Mouse (Mus musculus) CH12.LX (cell line): ENCODE measurements around the gene Cep57l1. TPM values are rescaled to one million over a fixed set of nuclear protein-coding genes. Genes with fewer than 3 reads are reported as not detected.

Source experiments
- DNase-seq: peaks from one replicate; pipeline ENCODE4 v3.0.0-alpha.2; 2013; ENCODE audit errors: extremely low read depth
- H3K27ac ChIP-seq: 2 replicates; pipeline ENCODE4 v1.5.1; 2012; ENCODE audit warnings: low read depth, mild to moderate bottlenecking, control low read depth, moderate library complexity; ENCODE audit not compliant: insufficient read depth
- H3K27me3 ChIP-seq: replicated peaks from 2 replicates; pipeline ENCODE3; 2012; ENCODE audit warnings: inconsistent platforms
- H3K36me3 ChIP-seq, 2 experiments: replicated peaks in 1 of 2; 2 replicates each; pipeline versions ENCODE3 to v1.6.1; 2012; ENCODE audit warnings: inconsistent platforms in 1 of 2, low read length in 1 of 2, mild to moderate bottlenecking in 1 of 2, mixed read lengths in 1 of 2, moderate library complexity in 1 of 2; ENCODE audit not compliant: control insufficient read depth in 1 of 2, insufficient read depth in 1 of 2
- H3K4me1 ChIP-seq, 2 experiments: 2 replicates each; pipeline ENCODE4 v1.6.1; 2012; ENCODE audit warnings: inconsistent platforms in 1 of 2, moderate library complexity in 1 of 2; ENCODE audit not compliant: insufficient read depth in 2 of 2, control insufficient read depth in 1 of 2
- H3K4me2 ChIP-seq: 2 replicates; pipeline ENCODE4 v1.6.1; 2012; ENCODE audit warnings: low read depth, mild to moderate bottlenecking, control low read depth; ENCODE audit not compliant: poor library complexity, insufficient read depth, severe bottlenecking
- H3K4me3 ChIP-seq, 3 experiments: fragments of 150-350 bp in 1 of 3; sonication (generic) in 1 of 3; replicated peaks in 1 of 3; 2 replicates each; pipeline versions ENCODE3 to v1.5.1; 2011 to 2012; ENCODE audit warnings: low read depth in 2 of 3, low read length in 2 of 3, mild to moderate bottlenecking in 2 of 3, moderate library complexity in 2 of 3, control low read depth in 1 of 3, improper control_type of control experiment in 1 of 3, inconsistent platforms in 1 of 3, mixed read lengths in 1 of 3; ENCODE audit not compliant: poor library complexity in 1 of 3
- H3K79me2 ChIP-seq: replicated peaks from 2 replicates; pipeline ENCODE4 v1.6.1; 2012; ENCODE audit warnings: mild to moderate bottlenecking, moderate library complexity; ENCODE audit not compliant: control insufficient read depth, poor library complexity, insufficient read depth, severe bottlenecking; ENCODE audit errors: extremely low read depth
- H3K9ac ChIP-seq: 2 replicates; pipeline ENCODE4 v1.6.1; 2012; ENCODE audit warnings: low read depth, mild to moderate bottlenecking, control low read depth, moderate library complexity; ENCODE audit not compliant: insufficient read depth
- H3K9me3 ChIP-seq: replicated peaks from 2 replicates; pipeline ENCODE3; 2012; ENCODE audit warnings: low read length, inconsistent platforms, mixed read lengths
- BHLHE40 ChIP-seq: IDR thresholded peaks from 2 replicates; pipeline ENCODE4 v1.6.1; 2011; ENCODE audit warnings: mild to moderate bottlenecking, low read depth, low read length, improper control_type of control experiment
- CHD2 ChIP-seq: IDR thresholded peaks from 2 replicates; pipeline ENCODE4 v1.6.1; 2011; ENCODE audit warnings: low read length, improper control_type of control experiment
- CTCF ChIP-seq, 2 experiments: IDR thresholded peaks in 1 of 2; conservative IDR thresholded peaks in 1 of 2; 2 replicates each; pipeline ENCODE4 v1.5.1; 2011 to 2012; ENCODE audit warnings: low read depth in 2 of 2, low read length in 2 of 2, improper control_type of control experiment in 1 of 2, inconsistent platforms in 1 of 2, mild to moderate bottlenecking in 1 of 2, moderate library complexity in 1 of 2
- E2F4 ChIP-seq: IDR thresholded peaks from 2 replicates; pipeline ENCODE4 v1.6.1; 2011; ENCODE audit warnings: low read depth, low read length, improper control_type of control experiment; ENCODE audit not compliant: insufficient replicate concordance
- EP300 ChIP-seq: IDR thresholded peaks from 2 replicates; pipeline ENCODE4 v1.6.1; 2011; ENCODE audit warnings: low read length, improper control_type of control experiment
- ETS1 ChIP-seq: conservative IDR thresholded peaks from 2 replicates; pipeline ENCODE4 v1.6.1; 2012; ENCODE audit warnings: low read depth, mild to moderate bottlenecking, inconsistent platforms, low read length, improper control_type of control experiment, moderate library complexity
- GABPA ChIP-seq: IDR thresholded peaks from 2 replicates; pipeline ENCODE4 v1.6.1; 2012; ENCODE audit warnings: low read depth, low read length, improper control_type of control experiment, inconsistent platforms; ENCODE audit not compliant: insufficient replicate concordance
- HCFC1 ChIP-seq: IDR thresholded peaks from 2 replicates; pipeline ENCODE4 v1.6.1; 2012; ENCODE audit warnings: low read depth, mild to moderate bottlenecking, inconsistent platforms, low read length, improper control_type of control experiment
- IRF4 ChIP-seq: IDR thresholded peaks from 2 replicates; pipeline ENCODE4 v1.6.1; 2014; ENCODE audit warnings: low read depth, mild to moderate bottlenecking, inconsistent platforms, low read length, improper control_type of control experiment
- MAX ChIP-seq: IDR thresholded peaks from 2 replicates; pipeline ENCODE4 v1.6.1; 2011; ENCODE audit warnings: low read length, improper control_type of control experiment
- NELFE ChIP-seq: IDR thresholded peaks from 2 replicates; pipeline ENCODE4 v1.6.1; 2011; ENCODE audit warnings: low read depth, low read length, improper control_type of control experiment
- PAX5 ChIP-seq: IDR thresholded peaks from 2 replicates; pipeline ENCODE4 v1.6.1; 2012; ENCODE audit warnings: low read length, inconsistent platforms, mixed read lengths
- RCOR1 ChIP-seq: conservative IDR thresholded peaks from 2 replicates; pipeline ENCODE4 v1.6.1; 2012; ENCODE audit warnings: low read depth, mild to moderate bottlenecking, inconsistent platforms, low read length, improper control_type of control experiment
- SMC3 ChIP-seq: IDR thresholded peaks from 2 replicates; pipeline ENCODE4 v1.6.1; 2011; ENCODE audit warnings: low read depth, low read length, improper control_type of control experiment
- UBTF ChIP-seq: IDR thresholded peaks from 2 replicates; pipeline ENCODE4 v1.6.1; 2012; ENCODE audit warnings: low read depth, mild to moderate bottlenecking, inconsistent platforms, low read length, improper control_type of control experiment, moderate library complexity
- USF2 ChIP-seq: conservative IDR thresholded peaks from 2 replicates; pipeline ENCODE4 v1.6.1; 2011; ENCODE audit warnings: low read depth, low read length, improper control_type of control experiment
- ZC3H11A ChIP-seq: IDR thresholded peaks from 2 replicates; pipeline ENCODE4 v1.6.1; 2012; ENCODE audit warnings: low read depth, mild to moderate bottlenecking, inconsistent platforms, low read length, improper control_type of control experiment
- ZNF384 ChIP-seq: IDR thresholded peaks from 2 replicates; pipeline ENCODE4 v1.6.1; 2012; ENCODE audit warnings: low read depth, low read length, improper control_type of control experiment, inconsistent platforms
- dilution Hi-C: fragments of 300-500 bp; cut with MboI; formaldehyde crosslinking; loops from 2 replicates; pipeline ENCODE4 v1.14.3; 2020; ENCODE audit warnings: low sequenced_read_pairs; ENCODE audit not compliant: extremely low pct_unique_long_range_greater_than_20kb, extremely low pct_ligation_motif_present
- in situ Hi-C: fragments of 300-500 bp; cut with MboI; formaldehyde crosslinking; loops from 3 replicates; pipeline ENCODE4 v1.14.3; 2019; ENCODE audit warnings: low sequenced_read_pairs, low pct_ligation_motif_present, low pct_unique_long_range_greater_than_20kb, mixed read lengths
- polyA plus RNA-seq: library from polyadenylated mRNA; unstranded; fragments of >175 nt; gene quantifications from 2 replicates; pipeline ENCODE4 v1.2.1, GENCODE M21; 2012; ENCODE audit warnings: low read depth; ENCODE audit not compliant: insufficient read length
- total RNA-seq, 2 experiments: library from RNA; depleted of rRNA; stranded (reverse); fragments of 300-350 nt in 1 of 2; fragments of >200 nt in 1 of 2; gene quantifications; 2 replicates each; pipeline ENCODE4 v1.2.3; 2012 to 2014

The Cep57l1 gene
- total and polyA plus RNA-seq, 3 experiments: 14.1 to 28.1 (median 19.4) TPM

DNA sequence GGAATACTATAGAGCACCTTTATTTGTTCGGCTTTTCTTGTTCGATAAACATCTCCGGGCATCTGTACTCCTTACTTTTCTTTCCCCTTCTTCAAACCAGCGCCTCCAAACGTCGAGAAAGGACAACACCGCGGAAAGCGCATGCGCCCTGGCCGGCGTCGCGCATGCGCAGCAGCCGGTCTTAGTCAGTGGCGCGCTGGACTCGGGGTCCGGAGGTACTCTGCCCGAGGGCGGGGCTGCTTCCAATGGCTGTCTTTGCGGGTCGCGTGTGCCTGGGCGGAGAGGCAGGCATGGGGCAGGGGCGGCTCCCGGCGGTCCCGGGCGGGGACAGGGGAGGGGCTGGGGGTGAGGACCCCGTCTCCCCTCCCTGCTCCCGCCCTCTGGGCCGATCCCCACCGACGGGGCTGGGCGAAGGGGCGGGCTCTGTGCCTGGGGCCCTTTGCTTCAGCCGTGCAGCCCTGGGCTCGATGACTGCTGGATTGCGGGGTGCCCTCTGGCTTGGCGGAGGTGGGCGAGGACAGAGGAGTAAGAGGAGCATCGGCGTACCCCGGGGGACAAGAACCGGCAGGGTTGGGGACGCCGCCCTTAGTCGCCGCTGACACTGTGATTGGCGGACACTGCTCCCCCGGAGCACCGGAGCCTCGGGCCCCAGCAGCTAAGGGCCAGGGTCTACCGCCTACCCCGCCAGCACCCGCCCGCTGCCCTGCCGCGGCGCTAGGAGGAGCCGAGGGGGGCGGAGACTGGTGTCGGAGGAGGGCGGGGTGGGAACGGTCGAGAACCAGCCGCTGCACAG is at the start of gene Cep57l1, which contains the start of gene Sesn1 (continued):
- no peak for TF ChIP-seq CHD2
- TF ChIP-seq, all 38 proteins: peak for 9

DNA sequence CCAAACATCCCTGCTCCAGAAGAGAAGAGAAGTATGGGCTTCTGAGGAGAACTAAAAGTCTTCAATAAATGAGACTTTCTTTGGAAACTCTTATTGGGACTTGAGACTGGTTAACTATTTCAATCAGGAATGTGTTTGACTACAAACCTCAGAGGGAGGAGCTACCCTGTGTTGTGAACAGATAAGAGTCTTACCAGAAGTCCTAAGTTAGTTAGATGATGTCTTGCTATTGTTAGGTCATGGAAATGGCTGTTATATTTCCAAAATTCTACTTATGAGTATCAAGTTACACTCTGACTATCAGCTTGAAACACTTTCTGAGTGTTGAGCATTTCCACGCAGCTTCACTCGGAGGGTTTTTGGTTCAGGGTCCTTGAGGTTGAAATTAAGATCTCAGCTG is 39.0 kb upstream of the Cep57l1 start:
- in situ Hi-C loops: no loop called here

DNA sequence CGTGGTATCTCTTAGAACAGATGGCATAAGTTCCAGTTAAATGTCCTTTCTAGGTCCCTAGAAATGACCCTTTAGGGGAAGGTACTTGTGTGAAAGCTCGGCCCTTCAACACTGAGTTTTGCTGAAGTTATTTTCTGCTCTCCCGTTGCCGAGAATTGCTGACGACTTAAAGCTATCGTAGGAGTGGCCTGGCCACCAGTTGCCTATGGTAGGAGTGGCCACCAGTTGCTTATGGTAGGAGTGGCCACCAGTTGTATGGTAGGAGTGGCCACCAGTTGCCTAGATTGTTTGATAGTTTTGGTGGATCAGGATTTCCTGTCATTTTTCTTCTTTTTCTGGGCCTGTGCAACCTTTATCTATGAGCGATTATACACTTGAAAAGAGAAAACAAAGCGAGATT is 38.1 kb upstream of the Cep57l1 start:
- no peak for DNase-seq
- H3K9me3 ChIP-seq: no peaks in the 10 kb centered on the region
- TF ChIP-seq HCFC1: no peak
- no peak for TF ChIP-seq USF2
- TF ChIP-seq RCOR1: no peak
- no peak for TF ChIP-seq GABPA
- TF ChIP-seq PAX5: no peak
- TF ChIP-seq EP300: no peak
- no peak for TF ChIP-seq BHLHE40
- TF ChIP-seq UBTF: no peak
- no peak for TF ChIP-seq IRF4
- no peak for TF ChIP-seq CTCF (conservative IDR thresholded peaks at IDR 0.05 in 1 of 2, IDR thresholded peaks at IDR 0.05 in 1 of 2; ENCODE audit: low read depth in 2 of 2, low read length in 2 of 2)
- TF ChIP-seq ETS1: no peak
- no peak for TF ChIP-seq SMC3
- no peaks in the 10 kb centered on the region for H3K79me2 ChIP-seq
- H3K4me2 ChIP-seq: no peak overlapping the region
- no peaks in the 10 kb centered on the region for H3K4me1 ChIP-seq
- dilution Hi-C loops: no loop called here
- in situ Hi-C loops: no loop called here
- no peak overlapping the region for H3K27ac ChIP-seq
- H3K36me3 ChIP-seq: peaks cover 0 to 3% of the 10 kb centered on the region in 2 experiments
- H3K4me3 ChIP-seq: no peak overlapping the region
- no peak overlapping the region for H3K9ac ChIP-seq
- H3K27me3 ChIP-seq: no peaks in the 10 kb centered on the region

More for the DNA sequence above, 39.0 kb upstream of the Cep57l1 start:
- dilution Hi-C loops: no loop called here
- no peaks in the 10 kb centered on the region for H3K4me1 ChIP-seq
- no peak for TF ChIP-seq NELFE
- TF ChIP-seq ZC3H11A: no peak
- no peak for TF ChIP-seq ZNF384
- TF ChIP-seq E2F4: no peak
- TF ChIP-seq USF2: no peak
- no peak for TF ChIP-seq MAX
- H3K9me3 ChIP-seq: no peaks in the 10 kb centered on the region
- no peaks in the 10 kb centered on the region for H3K27me3 ChIP-seq
- no peak overlapping the region for H3K27ac ChIP-seq
- DNase-seq: no peak
- H3K4me2 ChIP-seq: no peak overlapping the region
- peaks cover 0 to 4% of the 10 kb centered on the region in 2 experiments for H3K36me3 ChIP-seq
- H3K4me3 ChIP-seq: no peak overlapping the region
- H3K79me2 ChIP-seq: no peaks in the 10 kb centered on the region
- H3K9ac ChIP-seq: no peak overlapping the region
